Mouse (Mus musculus) hindbrain, postnatal 0 days (tissue): ENCODE measurements around the gene LTO1. TPM values are rescaled to one million over a fixed set of nuclear protein-coding genes. Genes with fewer than 3 reads are reported as not detected.

Experiments
- ATAC-seq: fragments of 200-750 bp; cut with Nextera tagmentation; 2 replicates; pipeline ENCODE4 v1.8.0; 2017; ENCODE audit warnings: mild to moderate bottlenecking, moderate TSS enrichment, moderate library complexity
- DNase-seq: peaks from one replicate; pipeline ENCODE4 v3.0.0-alpha.2; 2015; ENCODE audit warnings: low spot score
- H3K27ac ChIP-seq: fragments of 300-500 bp; sonication (generic); 2 replicates; pipeline ENCODE4 v1.5.1; 2014; ENCODE audit warnings: mild to moderate bottlenecking
- H3K27me3 ChIP-seq: fragments of 300-500 bp; sonication (generic); 2 replicates; pipeline ENCODE4 v1.6.1; 2014; ENCODE audit warnings: low read length, mixed read lengths; ENCODE audit not compliant: insufficient read depth
- H3K36me3 ChIP-seq: fragments of 300-500 bp; sonication (generic); 2 replicates; pipeline ENCODE4 v1.6.1; 2014; ENCODE audit warnings: low read length, mixed read lengths; ENCODE audit not compliant: insufficient read depth
- H3K4me1 ChIP-seq: fragments of 300-500 bp; sonication (generic); 2 replicates; pipeline ENCODE4 v1.6.1; 2014; ENCODE audit warnings: antibody characterized with exemption, low read length, mixed read lengths; ENCODE audit not compliant: insufficient read depth
- H3K4me2 ChIP-seq: fragments of 300-500 bp; sonication (generic); 2 replicates; pipeline ENCODE4 v1.6.1; 2014; ENCODE audit warnings: low read depth, mild to moderate bottlenecking, low read length, moderate library complexity, mixed read lengths
- H3K4me3 ChIP-seq: fragments of 300-500 bp; sonication (generic); 2 replicates; pipeline ENCODE4 v1.5.1; 2014; ENCODE audit warnings: low read length
- H3K9ac ChIP-seq: fragments of 300-500 bp; sonication (generic); replicated peaks from 2 replicates; pipeline ENCODE4 v1.6.1; 2014; ENCODE audit warnings: mild to moderate bottlenecking, low read length, moderate library complexity, mixed read lengths
- H3K9me3 ChIP-seq: fragments of 300-500 bp; sonication (generic); 2 replicates; pipeline ENCODE4 v1.6.1; 2016; ENCODE audit warnings: low read length, mixed read lengths
- CTCF ChIP-seq: IDR thresholded peaks from 2 replicates; pipeline ENCODE4 v1.5.1; 2016; ENCODE audit warnings: antibody characterized with exemption, control low read depth, low read depth
- WGBS: fragments of 180-500 bp; shearing (Covaris S2); extraction: QIAGEN DNeasy Blood & Tissue Kit; methylation state at CpG from one replicate; pipeline ENCODE4 v1.1.7; 2014; 5-methylcytosine and 5-hydroxymethylcytosine counted together
- polyA plus RNA-seq: library from polyadenylated mRNA; unstranded; fragments of >200 nt; fragmentation: Nextera tagmentation; extraction: Ambion mirVana; gene quantifications from 2 replicates; pipeline ENCODE4 v1.2.1, GENCODE M21; 2015
- total RNA-seq: library from RNA; depleted of rRNA; stranded (reverse); fragments of >200 nt; gene quantifications from 2 replicates; pipeline ENCODE4 v1.2.3, GENCODE M21; 2014

The LTO1 gene
- total and polyA plus RNA-seq, 2 experiments from 2014 or later = 19.3 to 22.6 TPM

DNA sequence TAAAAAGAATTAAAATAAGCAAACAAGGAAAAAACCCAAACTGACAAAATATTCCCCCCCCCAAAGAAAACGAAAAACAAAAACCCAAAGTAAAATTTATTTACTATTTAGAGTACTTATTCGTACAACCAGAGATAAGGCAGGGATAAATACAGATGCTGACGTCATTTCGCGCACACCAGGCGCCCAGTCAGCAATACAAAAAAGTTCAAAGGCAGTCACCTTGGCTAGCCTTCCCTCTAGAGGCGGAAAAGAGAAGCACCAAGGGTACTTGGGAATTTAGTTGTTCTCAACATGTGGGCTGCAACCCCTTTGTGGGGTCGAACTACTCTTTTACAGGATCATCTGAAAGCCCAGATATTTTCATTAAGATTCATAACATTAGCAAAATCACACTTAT is 7.1 kb upstream of the LTO1 start:
- H3K27ac ChIP-seq = no peak overlapping the region
- H3K4me3 ChIP-seq = no peak overlapping the region
- H3K4me2 ChIP-seq = no peak overlapping the region
- H3K9me3 ChIP-seq = no peaks in the 10 kb centered on the region
- H3K36me3 ChIP-seq = no peaks in the 10 kb centered on the region
- H3K27me3 ChIP-seq = no peaks in the 10 kb centered on the region
- DNase-seq (no peak), ATAC-seq (no peak)
- no peak overlapping the region for H3K9ac ChIP-seq
- peak; percentile 53 for TF ChIP-seq CTCF
- 17% methylated on average over 8 of the region's 8 CpGs for WGBS
- H3K4me1 ChIP-seq = no peaks in the 10 kb centered on the region

DNA sequence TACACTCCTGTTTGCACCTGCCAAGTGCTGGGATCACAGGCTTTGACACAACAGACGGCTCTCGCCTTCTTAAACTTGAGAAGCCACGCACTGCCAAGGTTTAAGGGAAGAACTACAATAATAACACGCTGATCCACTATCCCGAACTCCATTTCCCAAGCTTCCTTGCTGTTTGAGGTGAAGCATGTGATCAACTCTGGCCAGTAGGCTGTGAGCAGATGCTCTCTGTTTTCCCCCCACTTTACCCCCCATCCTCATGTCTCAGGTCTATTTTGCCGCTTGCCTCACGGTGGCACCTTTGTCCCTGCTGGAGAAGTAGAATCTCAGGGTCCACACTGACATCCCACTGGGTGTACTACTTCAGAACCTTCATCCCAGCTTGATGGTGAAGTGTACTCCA is 6.2 kb upstream of the LTO1 start:
- ATAC-seq (peak; percentile 66), DNase-seq (peak; percentile 58)
- Histone ChIP-seq H3K4me1 (no peaks in the 10 kb centered on the region), H3K27me3 (no peaks in the 10 kb centered on the region), H3K36me3 (no peaks in the 10 kb centered on the region), H3K9me3 (no peaks in the 10 kb centered on the region), H3K4me3 (no peak overlapping the region), H3K27ac (no peak overlapping the region), H3K4me2 (no peak overlapping the region), H3K9ac (no peak overlapping the region)
- WGBS = 36% methylated on average over 7 of the region's 7 CpGs
- peak; percentile 27; the same call in 1 of the 2 replicates for TF ChIP-seq CTCF

DNA sequence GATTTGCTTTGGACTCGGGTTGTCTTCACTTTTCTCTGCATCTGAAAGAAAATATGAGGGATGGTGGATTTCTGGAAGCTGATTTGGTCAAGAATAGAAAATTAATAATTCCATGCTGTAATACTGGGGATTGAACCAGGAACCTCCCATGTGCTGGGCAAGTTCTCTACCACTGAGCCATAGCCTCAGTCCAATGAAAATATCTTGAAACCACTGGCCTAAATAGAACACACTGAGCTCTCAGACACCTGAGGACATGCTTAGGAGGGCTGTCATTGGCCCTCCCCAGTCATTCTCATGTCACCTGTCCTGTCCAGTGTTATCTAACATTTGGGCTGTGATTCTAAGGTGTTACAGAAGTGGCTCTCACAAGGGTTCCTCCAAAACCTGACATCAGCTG is 3.8 kb upstream of the LTO1 start:
- no peak for ATAC-seq
- no peaks in the 10 kb centered on the region for H3K9me3 ChIP-seq
- WGBS = 78% methylated on average over 1 of the region's 1 CpGs

DNA sequence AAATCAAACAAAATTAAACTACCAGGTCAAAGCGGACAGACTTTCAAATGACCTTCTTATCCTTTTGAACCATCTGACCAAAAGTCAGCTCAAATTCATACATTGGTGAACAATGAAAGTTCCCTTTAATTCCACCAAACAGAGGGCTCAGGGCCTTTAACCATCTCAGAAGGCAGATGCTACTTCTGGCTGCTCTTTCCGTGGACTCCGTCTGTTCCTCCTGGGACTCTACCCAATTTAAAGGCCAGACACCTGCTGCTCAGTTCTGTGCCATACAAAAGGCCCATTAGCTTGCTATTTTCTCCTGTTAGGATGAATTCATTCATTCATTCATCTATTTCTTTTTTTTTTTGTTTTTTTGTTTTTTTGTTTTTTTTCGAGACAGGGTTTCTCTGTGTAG is 2.0 kb upstream of the LTO1 start:
- no peak for DNase-seq
- H3K4me2 ChIP-seq = no peak overlapping the region
- H3K9me3 ChIP-seq = no peaks in the 10 kb centered on the region
- WGBS = 60% methylated on average over 4 of the region's 4 CpGs
- no peaks in the 10 kb centered on the region for H3K36me3 ChIP-seq
- no peak for TF ChIP-seq CTCF
- no peaks in the 10 kb centered on the region for H3K27me3 ChIP-seq
- H3K4me1 ChIP-seq = peaks cover 7% of the 10 kb centered on the region
- no peak overlapping the region for H3K27ac ChIP-seq
- no peak for ATAC-seq
- no peak overlapping the region for H3K4me3 ChIP-seq
- no peak overlapping the region for H3K9ac ChIP-seq

More for the DNA sequence above, 3.8 kb upstream of the LTO1 start:
- Histone ChIP-seq H3K36me3 (no peaks in the 10 kb centered on the region), H3K27me3 (no peaks in the 10 kb centered on the region), H3K9ac (no peak overlapping the region), H3K4me3 (no peak overlapping the region), H3K27ac (no peak overlapping the region), H3K4me2 (no peak overlapping the region), H3K4me1 (peaks cover 6% of the 10 kb centered on the region)
- no peak for DNase-seq
- no peak for TF ChIP-seq CTCF

DNA sequence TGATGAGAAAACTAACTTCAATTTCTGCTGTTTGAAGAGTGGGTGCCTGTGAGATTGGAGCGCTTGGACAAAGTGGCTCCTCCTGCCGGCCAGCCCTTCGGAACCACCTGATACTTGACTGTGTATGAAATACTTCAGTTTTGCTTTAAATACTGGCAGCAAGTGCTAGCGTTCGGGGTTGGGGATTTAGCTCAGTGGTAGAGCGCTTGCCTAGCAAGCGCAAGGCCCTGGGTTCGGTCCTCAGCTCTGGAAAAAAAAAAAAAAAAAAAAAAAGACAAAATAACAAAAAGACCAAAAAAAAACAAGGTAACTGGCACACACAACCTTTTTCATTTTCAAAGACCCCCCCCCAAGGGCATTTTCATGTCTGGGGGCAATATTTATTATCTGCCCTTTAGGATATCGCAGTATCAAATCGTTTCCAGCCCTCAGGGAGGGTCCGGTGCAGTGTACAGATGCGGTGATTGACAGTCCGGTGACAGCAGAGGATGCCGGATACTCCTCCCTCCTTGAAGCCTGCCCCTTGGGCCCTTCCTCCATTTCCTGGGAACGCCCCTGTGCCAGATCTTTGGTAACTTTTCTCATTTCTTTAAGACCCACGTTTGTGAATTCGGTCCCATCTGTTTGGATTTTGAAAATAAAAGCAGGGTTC is 478 bp upstream of the LTO1 start:
- H3K9ac ChIP-seq = peak overlapping the region; percentile 75; the same call in 1 of the 2 replicates
- H3K36me3 ChIP-seq = peaks cover 12% of the 10 kb centered on the region; the same call in 1 of the 2 replicates
- TF ChIP-seq CTCF = peak; percentile 51
- H3K4me2 ChIP-seq = peak overlapping the region; percentile 98
- peak; percentile 75 for DNase-seq
- 8% methylated on average over 17 of the region's 17 CpGs for WGBS
- H3K4me3 ChIP-seq = peak overlapping the region; percentile 86
- H3K9me3 ChIP-seq = no peaks in the 10 kb centered on the region
- peak; percentile 92 for ATAC-seq
- peak overlapping the region; percentile 78 for H3K27ac ChIP-seq
- peaks cover 7% of the 10 kb centered on the region for H3K4me1 ChIP-seq
- H3K27me3 ChIP-seq = no peaks in the 10 kb centered on the region

DNA sequence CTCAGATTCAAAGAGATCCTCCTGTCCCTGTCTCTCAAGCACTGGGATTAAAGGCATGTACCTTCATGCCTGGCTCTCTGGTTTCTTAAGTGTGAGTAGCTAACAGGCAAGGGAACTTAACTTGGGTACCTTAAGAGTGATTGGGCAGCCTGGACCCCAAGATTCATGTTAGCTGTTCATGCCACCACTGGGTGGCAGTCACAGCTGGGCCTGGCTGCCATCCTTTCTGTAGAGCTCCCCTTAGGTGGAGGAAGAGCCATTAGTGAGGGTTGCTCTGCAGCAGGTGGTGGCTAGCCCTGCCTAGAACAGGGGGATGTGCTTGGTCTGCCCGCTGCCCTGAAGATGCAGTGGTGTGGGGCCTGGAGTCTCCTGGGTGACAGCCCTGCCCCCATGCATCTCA is 3.9 kb downstream of the LTO1 start:
- Histone ChIP-seq H3K27ac (no peak overlapping the region), H3K9ac (no peak overlapping the region), H3K9me3 (no peaks in the 10 kb centered on the region), H3K4me3 (no peak overlapping the region), H3K27me3 (no peaks in the 10 kb centered on the region), H3K4me1 (peaks cover 7% of the 10 kb centered on the region), H3K36me3 (peaks cover 29% of the 10 kb centered on the region), H3K4me2 (no peak overlapping the region)
- DNase-seq (no peak), ATAC-seq (no peak)
- 78% methylated on average over 1 of the region's 1 CpGs for WGBS
- TF ChIP-seq CTCF = peak; percentile 72

DNA sequence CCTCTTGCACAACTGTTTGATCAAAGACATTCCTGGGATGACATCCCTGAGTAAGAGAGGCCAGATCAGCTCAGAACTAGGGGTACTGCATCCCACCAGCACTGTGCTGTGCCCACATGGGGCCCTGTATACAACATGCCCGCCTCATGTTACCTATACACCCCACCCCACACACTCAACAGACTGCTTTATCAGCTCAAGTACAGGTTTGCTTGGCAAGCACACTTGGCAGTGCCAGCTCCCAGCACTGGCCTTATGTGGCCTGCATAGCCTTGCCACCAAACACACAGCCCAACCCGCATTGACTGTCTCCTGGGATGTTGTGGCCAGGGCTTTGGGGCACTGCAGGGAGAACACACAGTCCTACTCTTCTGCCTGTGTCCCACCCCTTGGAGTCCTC is 12.7 kb downstream of the LTO1 start:
- H3K9ac ChIP-seq = no peak overlapping the region
- no peaks in the 10 kb centered on the region for H3K27me3 ChIP-seq
- WGBS = 68% methylated on average over 2 of the region's 2 CpGs
- H3K4me2 ChIP-seq = no peak overlapping the region
- H3K4me3 ChIP-seq = no peak overlapping the region
- no peaks in the 10 kb centered on the region for H3K36me3 ChIP-seq
- no peak for TF ChIP-seq CTCF
- ATAC-seq (no peak), DNase-seq (no peak)
- H3K27ac ChIP-seq = no peak overlapping the region
- no peaks in the 10 kb centered on the region for H3K9me3 ChIP-seq
- H3K4me1 ChIP-seq = no peaks in the 10 kb centered on the region
